Mouse (Mus musculus): ENCODE measurements at regions not wholly inside any gene's neighbourhood (a gene's known extent, or its start where the extent isn't known, plus 50 kb on each side); places are given as distances from the start of the nearest gene placed in this dataset.
"Not testable (repeated sequence)": the region's sequence is repeated elsewhere in the genome, so short reads cannot be mapped to it uniquely, and the experiment has no call there.

- no peak for DNase-seq
Observed at GRCm38 (mm10) chr10:31143856-31144488, 169.2 kb upstream of the Hddc2 start.

GRCm38 (mm10) chr10:31144489-31144872 lies 168.7 kb upstream of the Hddc2 start:
- DNase-seq: no peak

- DNase-seq: peak; percentile 8 to 15
Observed at GRCm38 (mm10) chr10:31173169-31173686, 140.0 kb upstream of the Hddc2 start.

GRCm38 (mm10) chr10:31189577-31189976 lies 123.6 kb upstream of the Hddc2 start:
- no peak for DNase-seq

GRCm38 (mm10) chr10:31212164-31212563 lies 101.0 kb upstream of the Hddc2 start:
- DNase-seq: not testable (repeated sequence)

GRCm38 (mm10) chr10:31212778-31213454 lies 100.3 kb upstream of the Hddc2 start:
- DNase-seq: no peak

GRCm38 (mm10) chr10:31221902-31222301 lies 91.3 kb upstream of the Hddc2 start:
- DNase-seq: no peak

- DNase-seq: no peak
Observed at GRCm38 (mm10) chr10:31229078-31229477, 84.1 kb upstream of the Hddc2 start.

GRCm38 (mm10) chr10:31242442-31242966 lies 70.7 kb upstream of the Hddc2 start:
- no peak for DNase-seq

GRCm38 (mm10) chr10:31252584-31253381 lies 60.4 kb upstream of the Hddc2 start:
- DNase-seq: peak in 1 of 2 experiments; percentile 2

GRCm38 (mm10) chr10:31256934-31257333 lies 56.2 kb upstream of the Hddc2 start:
- no peak for DNase-seq

- no peak for DNase-seq
Observed at GRCm38 (mm10) chr10:31257611-31258010, 55.6 kb upstream of the Hddc2 start.

GRCm38 (mm10) chr10:31260914-31261313 lies 52.3 kb upstream of the Hddc2 start:
- DNase-seq: no peak

Measured in cerebellum, postnatal 36 days (tissue).